Mouse (Mus musculus): ENCODE data around the gene Spop. TPM values are rescaled to one million over a fixed set of nuclear protein-coding genes. Genes with fewer than 3 reads are reported as not detected.
A peak's percentile ranks its signal among the peaks of the same experiment; 100 is the strongest.
"Not testable (repeated sequence)": the region's sequence is repeated elsewhere in the genome, so short reads cannot be mapped to it uniquely, and the experiment has no call there.

Gene Spop
- polyA plus RNA-seq, 1 experiment from 2014 or later: 112 TPM

DNA sequence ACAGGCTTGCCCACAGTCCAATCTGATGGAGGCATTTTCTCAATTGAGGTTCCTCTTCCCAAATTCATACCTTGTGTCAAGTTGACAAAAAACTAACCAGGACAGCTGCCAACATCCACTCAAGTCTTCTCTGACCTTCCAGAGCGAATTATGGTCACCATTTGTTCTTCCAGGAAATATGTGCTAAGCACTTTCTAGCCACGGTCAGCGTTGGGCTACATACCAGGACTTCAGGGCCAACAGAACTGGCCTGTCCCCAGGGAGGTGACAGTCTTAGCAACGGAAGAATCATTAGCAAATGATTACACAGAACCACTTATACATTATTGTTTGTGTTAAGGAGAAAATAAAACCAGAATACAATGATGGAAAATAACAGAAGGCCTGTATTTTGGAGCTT is 8.1 kb upstream of the Spop start:
- no peak overlapping the region for H3K9ac ChIP-seq
- DNase-seq: no peak
- 66% methylated on average over 4 of the region's 4 CpGs for WGBS

GRCm38 (mm10) chr11:95406398-95406797 is 7.5 kb upstream of the Spop start:
- 85% methylated on average over 5 of the region's 5 CpGs for WGBS
- not testable (repeated sequence) for H3K4me2 ChIP-seq; H3K27ac ChIP-seq (ENCODE audit: low read depth); ATAC-seq (ENCODE audit: insufficient read depth); H3K9me3 ChIP-seq (ENCODE audit: low read depth, low read length); H3K9ac ChIP-seq; H3K36me3 ChIP-seq (ENCODE audit: insufficient read depth); H3K27me3 ChIP-seq (ENCODE audit: insufficient read depth, low read length); H3K4me3 ChIP-seq (ENCODE audit: low read depth, low read length); DNase-seq; H3K4me1 ChIP-seq (ENCODE audit: insufficient read depth)

More for the DNA sequence above, 8.1 kb upstream of the Spop start:
- H3K9me3 ChIP-seq (ENCODE audit: low read depth, low read length): no peaks in the 10 kb centered on the region
- 0 out of 2 replicates have a peak, but pooled peaks cover 7% of the 10 kb centered on the region for H3K4me1 ChIP-seq (ENCODE audit: insufficient read depth)
- no peak for TF ChIP-seq CTCF (IDR thresholded peaks at IDR 0.05; ENCODE audit: low read depth)
- ATAC-seq (ENCODE audit: insufficient read depth): no peak
- H3K27ac ChIP-seq (ENCODE audit: low read depth): no peak overlapping the region
- no peaks in the 10 kb centered on the region for H3K36me3 ChIP-seq (ENCODE audit: insufficient read depth)
- H3K4me2 ChIP-seq: no peak overlapping the region
- H3K4me3 ChIP-seq (ENCODE audit: low read depth, low read length): no peak overlapping the region
- H3K27me3 ChIP-seq (ENCODE audit: insufficient read depth, low read length): no peaks in the 10 kb centered on the region

- no peaks in the 10 kb centered on the region for H3K4me1 ChIP-seq (ENCODE audit: insufficient read depth)
- H3K27me3 ChIP-seq (ENCODE audit: insufficient read depth, low read length): no peaks in the 10 kb centered on the region
- no peak for ATAC-seq (ENCODE audit: insufficient read depth)
- WGBS: 66% methylated on average over 10 of the region's 10 CpGs
- no peak overlapping the region for H3K4me2 ChIP-seq
- no peak overlapping the region for H3K4me3 ChIP-seq (ENCODE audit: low read depth, low read length)
- H3K36me3 ChIP-seq (ENCODE audit: insufficient read depth): no peaks in the 10 kb centered on the region
- H3K27ac ChIP-seq (ENCODE audit: low read depth): peak overlapping the region; percentile 21; the same call in 1 of the 2 replicates
- DNase-seq: peak; percentile 80
- H3K9ac ChIP-seq: no peak overlapping the region
- no peaks in the 10 kb centered on the region for H3K9me3 ChIP-seq (ENCODE audit: low read depth, low read length)
- TF ChIP-seq CTCF (IDR thresholded peaks at IDR 0.05; ENCODE audit: low read depth): no peak
These were observed 4.3 kb upstream of the Spop start for GRCm38 (mm10) chr11:95409450-95410112.

- H3K27ac ChIP-seq (ENCODE audit: low read depth): no peak overlapping the region
- H3K9ac ChIP-seq: no peak overlapping the region
- no peaks in the 10 kb centered on the region for H3K36me3 ChIP-seq (ENCODE audit: insufficient read depth)
- H3K4me2 ChIP-seq: no peak overlapping the region
- no peak for ATAC-seq (ENCODE audit: insufficient read depth)
- no peaks in the 10 kb centered on the region for H3K27me3 ChIP-seq (ENCODE audit: insufficient read depth, low read length)
- no peak for TF ChIP-seq CTCF (IDR thresholded peaks at IDR 0.05; ENCODE audit: low read depth)
- no peak for DNase-seq
- H3K4me3 ChIP-seq (ENCODE audit: low read depth, low read length): no peak overlapping the region
- H3K4me1 ChIP-seq (ENCODE audit: insufficient read depth): peaks cover 10% of the 10 kb centered on the region
- no peaks in the 10 kb centered on the region for H3K9me3 ChIP-seq (ENCODE audit: low read depth, low read length)
- 68% methylated on average over 6 of the region's 6 CpGs for WGBS
These were observed 2.3 kb upstream of the Spop start for GRCm38 (mm10) chr11:95411453-95412013.

- no peak overlapping the region for H3K4me3 ChIP-seq (ENCODE audit: low read depth, low read length)
- H3K27ac ChIP-seq (ENCODE audit: low read depth): no peak overlapping the region
- ATAC-seq (ENCODE audit: insufficient read depth): no peak
- H3K36me3 ChIP-seq (ENCODE audit: insufficient read depth): no peaks in the 10 kb centered on the region
- H3K4me1 ChIP-seq (ENCODE audit: insufficient read depth): peaks cover 10% of the 10 kb centered on the region
- TF ChIP-seq CTCF (IDR thresholded peaks at IDR 0.05; ENCODE audit: low read depth): no peak
- no peaks in the 10 kb centered on the region for H3K9me3 ChIP-seq (ENCODE audit: low read depth, low read length)
- DNase-seq: no peak
- no peak overlapping the region for H3K9ac ChIP-seq
- H3K27me3 ChIP-seq (ENCODE audit: insufficient read depth, low read length): no peaks in the 10 kb centered on the region
- WGBS: 91% methylated on average over 3 of the region's 3 CpGs
- H3K4me2 ChIP-seq: no peak overlapping the region
These were observed 1.3 kb upstream of the Spop start for GRCm38 (mm10) chr11:95412615-95413014.

DNA sequence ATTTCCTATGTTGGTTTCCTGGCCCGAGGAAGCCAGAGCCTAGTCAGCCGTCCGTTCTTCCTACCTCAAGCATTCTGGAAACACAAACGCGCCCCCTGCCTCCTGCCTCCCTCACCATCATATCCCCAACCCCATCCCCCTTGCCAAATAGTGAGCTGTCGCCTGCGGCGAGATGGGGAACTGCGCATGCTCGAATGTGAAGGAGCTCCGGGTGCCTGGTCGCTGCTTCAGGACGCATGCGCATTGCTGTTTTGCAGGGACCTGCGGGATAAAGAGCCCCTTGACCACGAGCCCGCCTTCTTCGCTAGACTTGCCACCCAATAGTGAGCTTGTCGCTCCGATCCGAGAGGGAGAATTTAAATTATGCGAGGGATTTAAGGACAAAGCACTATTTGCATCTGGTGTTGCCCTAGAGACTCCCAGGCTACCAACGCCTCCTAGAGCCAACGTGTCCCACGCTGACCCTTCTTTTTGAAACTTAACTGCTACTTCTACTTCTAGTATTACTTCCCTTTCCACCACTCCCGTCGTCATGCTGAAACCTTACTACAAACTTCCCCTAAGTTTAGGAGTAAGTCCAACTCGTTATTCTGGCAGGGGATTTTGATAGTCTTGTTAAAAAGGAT is 769 bp downstream of the Spop start:
- peak overlapping the region; percentile 63 for H3K4me3 ChIP-seq (ENCODE audit: low read depth, low read length)

DNA sequence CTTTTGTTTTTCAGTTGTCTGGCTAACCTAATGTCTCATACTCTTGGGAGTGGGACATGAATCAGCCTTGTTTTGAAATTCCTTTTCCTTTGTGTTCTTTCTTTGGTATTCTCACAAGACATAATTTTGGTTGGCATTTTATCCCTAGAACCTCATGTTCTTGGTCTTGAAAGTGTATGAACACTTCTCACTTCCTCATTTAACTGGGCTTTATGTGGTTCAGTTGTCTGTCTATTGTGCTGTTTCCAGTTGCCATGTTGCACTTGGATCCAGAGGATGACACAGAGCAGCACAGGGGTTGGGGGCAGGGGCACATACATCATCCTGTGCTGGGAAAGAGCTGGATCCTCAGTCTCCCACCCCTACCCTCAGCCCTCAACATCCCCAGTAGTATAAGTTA is 2.1 kb downstream of the Spop start:
- TF ChIP-seq CTCF (IDR thresholded peaks at IDR 0.05; ENCODE audit: low read depth): no peak
- no peak for DNase-seq
- peak overlapping the region; percentile 63; the same call in 1 of the 2 replicates for H3K4me3 ChIP-seq (ENCODE audit: low read depth, low read length)
- no peaks in the 10 kb centered on the region for H3K9me3 ChIP-seq (ENCODE audit: low read depth, low read length)
- no peak overlapping the region for H3K27ac ChIP-seq (ENCODE audit: low read depth)
- ATAC-seq (ENCODE audit: insufficient read depth): no peak
- H3K9ac ChIP-seq: peak overlapping the region; percentile 9; the same call in 1 of the 2 replicates
- H3K36me3 ChIP-seq (ENCODE audit: insufficient read depth): 0 out of 2 replicates have a peak, but pooled peaks cover 6% of the 10 kb centered on the region
- peak overlapping the region; percentile 82 for H3K4me2 ChIP-seq
- H3K4me1 ChIP-seq (ENCODE audit: insufficient read depth): peaks cover 10% of the 10 kb centered on the region
- H3K27me3 ChIP-seq (ENCODE audit: insufficient read depth, low read length): no peaks in the 10 kb centered on the region

More for the DNA sequence above, 769 bp downstream of the Spop start:
- peak overlapping the region; percentile 55 for H3K9ac ChIP-seq
- peak overlapping the region; percentile 94 for H3K27ac ChIP-seq (ENCODE audit: low read depth)
- peak overlapping the region; percentile 82 for H3K4me2 ChIP-seq
- H3K27me3 ChIP-seq (ENCODE audit: insufficient read depth, low read length): no peaks in the 10 kb centered on the region
- DNase-seq (peak; percentile 99), ATAC-seq (ENCODE audit: insufficient read depth) (peak; percentile 90)
- under 1% methylated on average over 28 of the region's 28 CpGs for WGBS
- 0 out of 2 replicates have a peak, but pooled peaks cover 6% of the 10 kb centered on the region for H3K36me3 ChIP-seq (ENCODE audit: insufficient read depth)
- H3K4me1 ChIP-seq (ENCODE audit: insufficient read depth): peaks cover 10% of the 10 kb centered on the region
- peak; percentile 80 for TF ChIP-seq CTCF (IDR thresholded peaks at IDR 0.05; ENCODE audit: low read depth)
- no peaks in the 10 kb centered on the region for H3K9me3 ChIP-seq (ENCODE audit: low read depth, low read length)
